Mouse (Mus musculus) natural killer cell, adult 2 months (primary cell): ENCODE measurements around the gene Gen1.
A peak's percentile ranks its signal among the peaks of the same experiment; 100 is the strongest.

ENCODE experiments used
- DNase-seq, 2 experiments: peaks; one replicate each; pipeline ENCODE4 v3.0.0; 2022; ENCODE audit warnings: low spot score in 2 of 2

The Gen1 gene

DNA sequence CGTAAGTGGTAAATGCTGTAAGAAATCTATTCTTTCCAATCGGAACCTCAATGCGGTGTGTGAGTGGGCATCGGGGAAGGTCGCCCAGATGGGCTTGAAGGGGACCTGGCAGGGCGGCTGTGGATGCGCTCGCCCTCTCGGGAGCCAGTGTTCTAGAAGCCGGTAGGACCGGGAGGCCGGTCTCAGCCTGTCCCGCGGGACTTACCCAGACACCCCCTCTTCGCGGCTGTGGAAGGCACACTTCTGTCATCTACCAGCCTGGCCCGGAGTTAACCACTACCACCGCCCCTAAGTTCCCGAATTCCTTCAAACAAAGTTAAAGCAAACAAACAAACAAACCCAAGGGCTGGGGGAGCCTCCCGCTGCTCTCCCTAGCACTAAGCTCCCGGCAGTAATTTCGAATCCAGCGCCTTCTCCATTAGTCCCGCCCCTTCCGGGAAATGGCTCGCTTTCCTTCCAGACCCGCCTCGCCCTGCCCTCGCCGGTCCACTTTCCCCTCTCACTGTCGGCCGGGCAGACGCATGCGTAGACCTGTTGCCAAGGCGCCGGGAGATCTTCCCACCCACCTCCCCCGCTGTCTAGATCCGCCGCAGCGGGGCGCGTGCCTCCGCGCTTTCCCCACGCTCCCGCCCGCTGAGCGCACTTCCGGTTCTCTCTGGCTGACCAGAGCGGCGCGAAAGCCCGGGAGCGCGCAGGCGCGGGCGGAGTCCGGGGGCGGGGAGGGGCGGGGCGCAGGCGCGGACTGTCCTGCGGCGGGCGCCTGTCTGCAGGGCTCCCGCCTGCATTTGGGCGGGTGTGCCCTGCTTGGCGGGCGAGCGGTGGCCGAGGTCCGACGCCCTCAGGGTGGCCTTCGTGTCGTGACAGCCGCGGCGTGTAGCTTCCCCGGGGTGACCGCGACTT, at the start of gene Gen1, which contains the start of gene Smc6:
TSS of gene Gen1 (minus strand) at position 420 of the 900 bp plus-strand sequence.
TSS of gene Smc6 (plus strand) at position 505 of the 900 bp plus-strand sequence.
- DNase-seq, result peak; percentile 96

GRCm38 (mm10) chr12:11313840-11314239, 48.2 kb upstream of the Gen1 start:
- no peak for DNase-seq

GRCm38 (mm10) chr12:11311106-11311505, 45.5 kb upstream of the Gen1 start:
- no peak for DNase-seq

DNA sequence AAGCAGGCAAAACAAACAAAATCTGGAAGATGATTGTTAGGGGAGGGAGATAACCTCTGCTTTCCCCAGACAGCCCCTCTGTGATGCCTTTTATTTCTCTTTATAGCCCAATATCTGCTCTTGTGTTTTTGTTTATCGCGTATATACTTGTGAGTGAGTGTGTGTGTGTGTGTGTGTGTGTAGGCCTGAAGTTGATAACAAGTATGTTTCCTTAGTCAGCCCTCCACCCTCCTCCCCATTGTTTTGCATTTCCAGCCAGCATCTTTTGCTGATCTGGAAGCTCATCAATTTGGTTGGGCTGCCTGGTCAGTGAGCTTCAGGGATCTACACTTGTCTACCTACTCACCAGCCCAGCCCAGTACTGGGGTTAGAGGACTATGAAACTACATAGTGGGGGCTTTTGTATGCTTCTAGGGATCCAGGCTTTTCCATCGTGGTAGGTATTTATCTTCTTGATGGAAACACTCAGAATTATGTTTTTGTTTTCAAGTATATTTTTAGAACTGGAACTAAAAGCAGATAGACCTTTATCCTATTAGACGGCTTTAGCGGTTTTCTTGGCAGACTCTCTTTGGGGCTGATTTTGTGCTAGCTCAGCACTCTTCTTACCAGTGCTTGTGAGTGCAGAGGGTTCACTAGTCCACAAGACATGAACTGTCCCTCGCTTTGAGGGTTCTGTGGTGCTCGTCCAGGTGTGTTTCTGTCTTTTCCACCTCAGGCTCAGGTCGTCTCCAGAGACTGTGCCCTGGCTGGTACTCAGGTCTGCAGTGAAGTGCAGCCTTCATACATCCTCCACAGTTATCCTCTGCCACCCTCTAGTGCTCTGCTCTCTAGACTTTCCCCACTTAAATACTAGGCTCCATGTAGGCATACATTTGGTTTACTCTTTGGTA, 41.4 kb upstream of the Gen1 start:
- DNase-seq, result no peak

DNA sequence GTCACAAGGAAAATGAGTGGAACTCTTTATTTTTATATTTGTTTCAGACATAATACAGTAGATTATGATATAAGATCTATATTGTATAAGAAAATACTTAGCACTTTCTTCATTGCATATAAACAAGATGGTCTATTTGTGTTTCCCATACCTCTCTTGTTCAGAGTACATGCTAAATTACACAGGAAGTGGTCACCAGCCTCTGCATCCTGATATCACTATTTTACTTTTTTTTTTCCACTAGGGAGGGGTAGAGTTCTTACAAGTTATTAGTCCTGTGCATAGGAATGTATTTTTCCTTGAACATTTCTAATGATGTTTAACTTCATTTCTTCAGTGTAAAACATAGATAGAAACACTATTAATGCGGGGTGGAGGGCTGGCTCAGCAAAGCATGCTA, 35.3 kb upstream of the Gen1 start:
- DNase-seq, result peak in 1 of 2 experiments; percentile 3

DNA sequence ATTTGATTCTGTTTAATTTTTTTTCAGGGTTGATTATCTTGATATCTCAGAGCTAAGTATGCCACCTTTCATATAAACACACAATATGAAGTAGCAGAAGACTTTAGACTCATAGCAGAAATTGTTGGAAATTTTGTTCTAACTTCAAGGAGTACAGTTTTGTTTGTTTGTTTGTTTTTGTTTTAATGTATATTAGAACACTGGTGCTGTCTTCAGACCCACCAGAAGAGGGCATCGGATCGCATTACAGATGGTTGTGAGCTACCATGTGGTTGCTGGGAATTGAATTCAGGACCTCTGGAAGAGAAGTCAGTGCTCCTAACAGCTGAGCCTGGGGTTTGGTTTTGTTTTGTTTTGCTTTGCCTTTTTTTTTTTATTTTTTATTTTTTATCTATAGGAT, 20.8 kb upstream of the Gen1 start:
- no peak for DNase-seq

GRCm38 (mm10) chr12:11281584-11281983, 16.0 kb upstream of the Gen1 start:
- DNase-seq, result no peak

- no peak for DNase-seq
These were observed 14.3 kb upstream of the Gen1 start for GRCm38 (mm10) chr12:11279886-11280285.

- peak in 1 of 2 experiments; percentile 20 for DNase-seq
These were observed 11.6 kb upstream of the Gen1 start for GRCm38 (mm10) chr12:11277207-11277606.

DNA sequence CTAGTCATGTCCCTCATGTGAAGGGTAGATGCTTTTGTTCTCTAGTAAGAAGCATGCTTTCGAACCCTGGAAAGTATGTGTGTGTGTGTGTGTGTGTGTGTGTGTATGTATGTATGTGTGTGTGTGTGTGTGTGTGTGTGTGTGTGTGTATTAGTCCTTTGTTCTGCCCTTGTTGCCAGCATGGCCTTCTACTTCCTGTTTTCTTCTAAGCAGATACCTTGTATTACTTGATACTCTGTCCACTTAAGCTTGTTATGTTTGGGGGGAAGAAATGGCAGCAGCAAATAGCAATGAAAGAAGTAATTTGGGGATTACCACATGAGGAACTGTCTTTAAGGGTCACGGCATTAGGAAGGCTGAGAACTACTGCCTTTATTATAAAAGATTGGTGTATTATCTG, 11.0 kb upstream of the Gen1 start:
- peak in 1 of 2 experiments; percentile 13 for DNase-seq

DNA sequence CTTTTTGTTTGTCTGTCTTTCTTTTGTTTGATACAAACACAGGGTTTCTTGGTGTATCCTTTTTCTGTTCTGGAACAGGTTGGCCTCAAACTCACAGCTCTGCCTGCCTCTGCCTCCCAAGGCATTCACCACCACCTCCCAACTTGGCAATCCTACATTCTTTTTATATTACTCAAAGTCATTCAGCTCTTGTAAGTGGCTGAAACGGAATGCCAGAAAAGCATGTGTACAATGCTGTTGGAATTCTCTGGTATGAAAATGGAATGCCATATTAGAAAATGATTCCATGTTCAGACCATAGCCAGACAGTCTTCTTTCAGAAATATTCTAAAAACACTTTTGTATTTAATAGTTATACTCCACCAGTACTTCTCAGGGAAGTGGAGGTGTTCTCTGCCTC, 7.6 kb upstream of the Gen1 start:
- no peak for DNase-seq

DNA sequence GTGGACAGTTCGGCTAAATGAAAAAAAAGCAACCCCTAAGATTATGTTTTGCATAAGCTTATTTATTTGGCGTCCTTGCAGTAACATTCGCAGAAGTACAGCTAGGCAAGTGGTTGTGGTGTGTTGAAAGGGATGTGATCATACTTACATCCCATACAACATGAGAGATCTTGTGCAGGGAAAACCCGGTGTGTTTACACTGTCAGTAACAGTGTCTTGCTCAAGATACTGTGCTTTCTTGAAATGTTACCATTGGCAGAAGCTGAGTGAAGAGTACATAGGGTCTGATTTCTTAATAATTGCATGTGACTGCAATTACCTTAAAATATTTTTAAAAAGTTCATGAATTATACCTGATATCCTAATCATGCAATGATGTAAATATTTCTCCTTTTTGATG, 7.0 kb upstream of the Gen1 start:
- no peak for DNase-seq

DNA sequence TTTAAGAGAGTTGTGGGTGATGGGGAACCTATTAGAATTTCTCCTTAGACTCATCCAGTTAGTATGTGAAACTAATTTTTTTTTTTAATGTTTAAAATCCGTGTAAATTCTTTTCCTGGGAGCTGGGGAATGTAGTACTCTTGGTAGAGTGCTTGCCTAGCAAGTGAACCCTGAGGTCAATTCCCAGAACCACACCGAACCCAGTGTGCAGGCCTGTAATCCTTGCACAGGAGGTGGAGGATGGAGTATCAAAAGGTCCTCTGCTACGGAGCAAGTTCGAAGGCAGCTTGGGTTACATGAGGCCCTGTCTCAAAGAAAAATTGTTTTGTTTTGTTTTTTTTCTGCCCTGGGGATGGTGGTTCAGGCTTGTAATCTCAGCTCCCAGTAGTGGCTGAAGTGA, 1.4 kb upstream of the Gen1 start:
- no peak for DNase-seq

GRCm38 (mm10) chr12:11266282-11266985, 833 bp upstream of the Gen1 start:
- no peak for DNase-seq

GRCm38 (mm10) chr12:11264895-11265294, 706 bp downstream of the Gen1 start:
- DNase-seq, result no peak

GRCm38 (mm10) chr12:11250322-11250721, 15.3 kb downstream of the Gen1 start:
- no peak for DNase-seq

DNA sequence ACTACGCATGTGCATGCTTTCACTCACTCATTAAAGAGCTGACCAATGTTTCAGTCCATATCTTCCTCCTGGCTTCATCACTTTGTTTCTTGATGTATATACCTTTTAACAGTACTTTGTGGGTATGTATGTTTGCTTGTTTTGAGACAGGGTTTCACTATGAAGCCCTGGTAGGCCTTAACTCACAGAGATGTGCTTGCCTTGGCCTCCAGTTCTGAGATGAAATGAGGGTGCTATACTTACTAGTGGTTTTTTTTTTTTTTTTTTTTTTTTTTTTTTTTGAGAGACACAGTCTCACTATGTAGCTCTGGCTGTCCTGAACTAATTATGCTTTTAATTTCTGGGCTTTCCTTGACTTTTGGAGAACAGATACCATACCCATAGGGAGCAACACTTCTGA, 18.1 kb downstream of the Gen1 start:
- no peak for DNase-seq

- no peak for DNase-seq
These were observed 29.6 kb downstream of the Gen1 start for GRCm38 (mm10) chr12:11235996-11236395.

GRCm38 (mm10) chr12:11230267-11230666, 35.3 kb downstream of the Gen1 start:
- no peak for DNase-seq

GRCm38 (mm10) chr12:11226529-11227268, 38.9 kb downstream of the Gen1 start:
- DNase-seq, result no peak

DNA sequence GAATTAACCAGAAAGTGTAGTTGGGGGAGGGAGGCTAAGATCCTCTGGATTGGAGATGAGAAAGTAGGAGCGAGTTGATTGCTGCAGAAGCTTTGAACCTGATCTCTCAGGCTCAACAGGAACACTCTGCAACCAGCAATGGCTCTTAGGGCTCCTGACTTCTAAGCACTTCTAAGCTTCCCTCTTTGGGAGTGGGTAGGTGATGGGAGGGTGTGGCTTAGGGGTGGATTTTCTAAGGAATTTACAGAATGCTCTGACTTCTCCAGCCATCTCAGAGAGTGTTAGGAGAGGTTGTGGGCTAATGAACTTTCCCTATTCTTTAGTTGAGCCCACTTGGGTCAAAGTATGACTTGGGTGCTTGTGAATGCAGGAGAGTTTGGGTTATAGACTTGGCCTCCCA, 39.5 kb downstream of the Gen1 start:
- DNase-seq, result no peak
